Mouse (Mus musculus): ENCODE measurements around the gene Cfap45.

Cfap45 gene

GRCm38 (mm10) chr1:172515396-172515795 lies 5.2 kb upstream of the Cfap45 start:
- no peak for DNase-seq (ENCODE audit: low spot score in 2 of 2)

DNA sequence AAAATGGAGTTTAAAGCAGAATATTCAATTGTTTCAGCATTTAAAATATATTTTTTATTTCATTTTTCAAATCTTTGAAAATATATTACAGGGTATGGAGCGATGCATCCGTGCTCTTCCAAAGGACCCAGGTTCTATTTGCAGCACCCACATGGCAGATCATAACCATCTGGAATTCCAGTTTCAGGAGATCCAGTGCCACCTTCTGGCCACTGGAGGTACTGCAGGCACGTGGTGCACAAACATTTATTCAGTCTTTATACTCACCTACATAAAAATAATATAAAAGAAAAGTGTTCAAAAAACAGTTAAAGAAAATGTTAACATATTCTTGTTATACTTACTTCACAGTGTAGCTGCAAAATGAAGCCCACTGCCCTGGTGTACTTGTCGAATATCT lies 2.6 kb upstream of the Cfap45 start:
- DNase-seq (ENCODE audit: low spot score in 2 of 2) = no peak

DNA sequence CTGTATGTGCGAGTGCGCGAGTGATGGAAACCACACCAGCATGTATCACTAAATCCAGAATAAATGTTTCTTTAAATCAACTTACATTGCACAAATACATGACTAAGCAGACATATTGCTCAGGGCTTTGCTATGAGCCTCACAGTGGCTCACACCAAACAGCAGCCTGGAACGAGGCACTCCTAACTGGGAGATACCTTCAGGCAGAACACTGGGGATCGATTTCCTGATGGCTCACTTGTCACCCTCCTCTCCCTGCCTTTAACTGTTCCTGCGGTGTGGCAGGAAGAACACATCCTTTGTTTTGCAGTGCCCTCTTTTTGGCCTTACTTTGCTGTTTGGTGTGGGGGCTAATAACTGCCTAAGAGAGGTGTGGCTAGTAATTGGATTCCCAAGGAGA lies 957 bp upstream of the Cfap45 start:
- no peak for DNase-seq (ENCODE audit: low spot score in 2 of 2)

- no peak for DNase-seq (ENCODE audit: low spot score in 2 of 2)
These were observed 1.9 kb downstream of the Cfap45 start for GRCm38 (mm10) chr1:172522524-172522923.

DNA sequence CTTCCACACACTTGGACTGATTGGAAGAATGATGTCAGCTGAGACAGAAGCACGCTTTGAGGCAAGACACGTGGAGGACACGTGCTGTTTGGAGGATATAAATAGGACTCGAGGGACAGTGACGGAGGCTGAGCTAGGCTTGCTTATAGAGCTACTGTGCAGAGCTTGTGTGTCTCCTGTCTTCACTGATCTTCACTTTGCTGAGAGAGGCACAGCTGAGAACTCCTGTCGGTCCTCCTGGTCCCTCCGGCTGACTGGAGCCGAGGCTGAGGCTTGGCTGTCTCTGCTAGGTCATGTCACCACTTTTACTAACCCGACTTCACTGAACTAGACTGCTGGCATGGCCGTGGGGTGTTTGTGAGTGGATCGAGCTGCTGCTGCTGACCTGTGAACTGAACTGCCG lies 3.1 kb downstream of the Cfap45 start:
- DNase-seq (ENCODE audit: low spot score in 2 of 2) = no peak

DNA sequence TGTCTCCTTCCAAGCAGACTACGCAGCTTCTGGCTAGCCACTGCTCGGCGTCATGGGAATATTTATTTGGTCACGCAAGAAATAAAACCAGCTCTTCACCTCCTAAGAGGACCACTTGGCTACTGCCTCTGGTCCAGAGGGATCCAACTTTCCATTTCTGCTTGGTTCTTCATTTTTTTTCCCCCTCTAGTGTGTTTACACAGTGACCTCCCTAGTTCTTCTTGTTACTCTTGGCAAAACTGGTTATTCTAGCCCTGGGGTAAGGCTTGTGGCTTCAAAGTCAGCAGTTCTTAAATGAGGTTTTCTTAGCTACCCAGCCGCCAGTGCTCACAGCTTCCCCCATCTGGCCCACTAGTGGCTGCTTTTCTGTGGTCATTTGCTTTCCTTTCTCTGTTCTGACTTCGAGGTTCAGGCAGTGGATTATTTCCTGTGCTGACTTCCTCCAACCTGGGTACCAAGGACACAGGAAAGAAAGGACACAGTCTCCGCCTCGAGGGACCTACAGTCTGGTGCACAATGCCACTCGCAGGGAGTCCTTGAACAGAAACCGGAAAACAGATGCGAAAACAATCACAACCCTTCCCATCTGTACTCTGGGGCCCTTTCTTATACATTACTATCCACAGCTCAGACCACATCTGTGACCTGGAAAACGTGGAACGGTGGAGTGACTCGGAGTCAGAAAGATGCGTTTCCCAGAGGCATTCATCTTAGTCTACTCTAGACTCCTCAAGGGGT lies 4.6 kb downstream of the Cfap45 start:
- DNase-seq (ENCODE audit: low spot score in 2 of 2) = no peak

DNA sequence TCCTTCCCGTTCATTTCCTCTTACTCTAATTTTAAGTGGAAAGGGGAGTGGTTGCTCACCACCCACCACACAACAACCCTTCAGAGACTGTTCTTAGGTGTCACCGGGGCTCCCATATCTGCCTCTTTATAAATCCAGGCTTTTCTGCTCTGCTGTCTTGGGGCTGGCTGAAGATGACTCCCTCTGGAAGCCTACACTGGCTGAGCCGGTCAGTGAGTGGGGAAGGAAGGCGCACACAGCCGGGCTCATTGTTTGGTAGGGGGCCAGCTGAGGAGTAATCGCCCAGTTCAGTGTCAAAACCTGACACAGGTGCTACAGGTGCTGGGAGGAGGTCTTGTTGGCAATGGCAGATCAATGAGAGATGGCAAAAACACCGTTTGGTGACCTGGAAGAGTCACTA lies 5.4 kb downstream of the Cfap45 start:
- DNase-seq (ENCODE audit: low spot score in 2 of 2) = no peak

DNA sequence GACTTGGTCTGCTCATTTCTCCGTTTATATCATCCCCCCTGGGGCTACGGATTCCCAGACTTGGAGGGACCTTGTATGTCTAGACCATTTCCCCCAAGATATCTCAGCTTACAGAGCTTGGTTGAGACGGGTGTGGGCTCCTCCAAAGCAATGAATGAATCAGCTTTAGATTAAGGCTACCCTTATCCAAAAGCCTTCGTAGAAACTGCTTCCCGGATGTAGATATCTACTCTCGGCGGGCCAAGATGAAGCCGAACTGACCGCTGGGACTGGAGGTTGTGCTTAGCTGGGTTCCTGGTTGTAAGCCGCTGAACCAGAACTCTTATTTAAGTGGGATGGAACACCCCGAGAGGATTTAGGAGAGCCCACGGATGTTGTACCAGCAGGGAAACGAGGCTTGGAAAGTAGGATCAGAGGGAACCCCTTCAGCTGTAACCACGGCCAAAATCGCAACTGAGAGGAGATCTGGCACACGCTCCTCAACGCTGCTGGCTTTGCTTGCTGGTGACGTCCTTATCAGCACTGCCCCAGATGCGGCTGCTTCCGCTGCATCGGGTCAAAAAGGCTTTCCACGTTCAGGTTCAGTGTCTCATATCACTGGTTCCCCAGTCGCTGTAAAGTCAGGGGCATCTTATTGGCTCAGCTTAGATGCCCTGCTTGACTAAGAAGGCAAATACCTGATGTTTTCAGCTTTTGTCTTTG lies 5.9 kb downstream of the Cfap45 start:
- DNase-seq (ENCODE audit: low spot score in 2 of 2) = no peak

DNA sequence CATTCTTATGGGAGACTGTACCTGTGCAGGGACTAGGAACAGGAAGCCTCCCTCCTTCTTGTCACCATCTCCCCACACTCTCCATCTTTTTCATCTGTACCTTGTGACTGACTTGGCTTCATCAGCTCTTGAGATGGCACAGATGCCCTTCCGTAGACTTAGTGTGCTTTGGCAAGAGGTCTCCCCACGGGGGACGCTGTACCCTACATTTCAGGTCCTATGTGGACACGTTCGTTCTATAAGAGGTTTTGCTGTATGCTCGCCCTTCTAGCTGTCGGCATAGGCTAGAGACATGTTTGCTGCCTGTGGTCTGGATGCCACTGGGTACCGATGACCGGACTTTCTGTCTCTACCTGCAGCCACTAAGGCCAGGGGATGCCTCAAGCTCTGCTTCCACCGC lies 6.8 kb downstream of the Cfap45 start:
- DNase-seq (ENCODE audit: low spot score in 2 of 2) = no peak

- peak in 1 of 2 experiments; percentile 91 for DNase-seq (ENCODE audit: low spot score in 2 of 2)
These were observed 8.1 kb downstream of the Cfap45 start for GRCm38 (mm10) chr1:172528701-172529100.

DNA sequence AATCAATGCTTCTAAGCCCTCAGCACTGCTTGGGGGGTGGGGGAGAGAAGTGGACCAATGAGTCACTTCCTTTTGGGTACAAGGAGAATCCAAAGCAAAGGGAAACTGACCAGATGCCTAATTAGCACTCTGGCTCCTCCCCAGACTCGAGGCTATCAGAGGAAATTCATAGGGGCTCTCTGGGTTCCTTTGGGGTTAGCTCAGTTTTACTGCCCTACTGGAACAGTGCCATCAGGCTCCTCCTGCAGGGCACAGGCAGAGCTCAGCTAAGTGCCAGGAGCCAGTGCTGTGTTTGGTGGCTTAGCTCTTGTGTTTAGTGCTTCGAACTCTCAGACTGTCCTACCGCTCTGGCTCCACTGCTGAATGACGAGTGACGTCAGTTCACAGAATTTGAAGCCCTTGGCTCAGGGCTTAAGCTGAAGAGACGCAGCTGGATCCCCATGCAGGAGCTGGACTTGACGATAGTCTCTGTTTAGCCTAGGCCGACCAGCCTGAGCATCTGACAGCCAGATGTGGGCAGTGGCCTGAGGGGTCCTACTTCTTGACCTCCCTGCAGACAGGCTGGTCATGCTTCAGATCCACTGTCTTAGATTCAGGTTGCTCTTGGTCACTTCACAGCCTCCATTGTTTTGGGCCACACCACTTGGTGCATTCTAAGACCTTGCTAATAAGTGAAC lies 10.1 kb downstream of the Cfap45 start:
- no peak for DNase-seq (ENCODE audit: low spot score in 2 of 2)

DNA sequence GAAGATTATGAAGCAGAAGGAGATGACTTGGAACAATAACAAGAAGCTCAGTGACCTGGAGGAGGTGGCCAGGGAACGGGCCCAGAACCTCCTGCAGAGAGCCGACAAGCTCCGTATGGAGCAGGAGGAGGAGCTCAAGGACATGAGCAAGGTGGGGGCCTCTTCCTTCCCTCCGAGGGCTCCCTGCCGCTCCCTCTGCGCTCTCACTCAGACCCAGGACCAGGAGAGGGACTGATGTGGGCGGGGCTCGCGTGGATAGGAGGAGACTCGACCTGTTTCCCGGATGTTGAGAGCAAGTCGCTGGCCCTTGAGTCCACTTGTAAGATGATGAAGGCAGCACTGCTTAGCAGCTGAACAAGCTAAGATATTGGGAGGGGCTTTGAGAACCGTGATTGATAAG lies 11.9 kb downstream of the Cfap45 start:
- no peak for DNase-seq (ENCODE audit: low spot score in 2 of 2)

DNA sequence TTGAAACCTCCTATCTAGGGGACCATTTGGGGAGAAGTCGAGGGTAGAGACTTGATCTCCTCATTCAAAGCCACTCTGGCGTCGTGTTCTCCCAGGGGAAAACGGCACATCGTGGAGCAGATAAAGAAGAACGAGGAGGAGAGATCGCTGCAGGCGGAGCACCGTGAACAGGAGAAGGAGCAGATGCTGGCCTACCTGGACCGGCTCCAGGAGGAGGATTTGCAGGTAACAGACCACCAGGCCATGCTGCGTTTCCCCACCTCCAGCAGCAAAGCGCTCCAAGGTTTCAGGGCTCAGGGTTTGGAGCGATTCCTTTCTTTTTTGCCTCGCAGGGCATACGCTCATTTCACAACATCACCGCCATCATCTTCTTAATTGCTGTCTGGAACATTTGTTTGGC lies 14.5 kb downstream of the Cfap45 start:
- DNase-seq (ENCODE audit: low spot score in 2 of 2) = no peak

DNA sequence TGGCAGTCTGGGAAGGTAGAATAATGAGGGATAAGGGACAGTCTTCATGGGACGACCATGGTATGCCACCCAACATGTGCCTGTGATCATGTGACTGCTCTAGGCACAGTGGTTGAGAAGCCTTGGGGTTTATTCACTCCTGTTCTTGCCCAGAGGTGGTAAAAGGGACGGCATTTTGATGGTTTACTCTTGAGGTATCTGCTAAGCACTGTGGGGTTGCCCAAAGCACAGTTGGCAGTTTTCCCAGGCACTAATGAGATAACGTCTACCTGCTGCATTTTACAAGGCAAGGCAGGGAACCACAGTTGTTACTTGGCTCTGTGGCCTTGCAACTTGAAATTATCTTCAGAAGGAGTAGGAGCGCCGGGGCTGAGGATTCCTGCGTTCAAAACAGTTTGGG lies 19.2 kb downstream of the Cfap45 start:
- no peak for DNase-seq (ENCODE audit: low spot score in 2 of 2)

DNA sequence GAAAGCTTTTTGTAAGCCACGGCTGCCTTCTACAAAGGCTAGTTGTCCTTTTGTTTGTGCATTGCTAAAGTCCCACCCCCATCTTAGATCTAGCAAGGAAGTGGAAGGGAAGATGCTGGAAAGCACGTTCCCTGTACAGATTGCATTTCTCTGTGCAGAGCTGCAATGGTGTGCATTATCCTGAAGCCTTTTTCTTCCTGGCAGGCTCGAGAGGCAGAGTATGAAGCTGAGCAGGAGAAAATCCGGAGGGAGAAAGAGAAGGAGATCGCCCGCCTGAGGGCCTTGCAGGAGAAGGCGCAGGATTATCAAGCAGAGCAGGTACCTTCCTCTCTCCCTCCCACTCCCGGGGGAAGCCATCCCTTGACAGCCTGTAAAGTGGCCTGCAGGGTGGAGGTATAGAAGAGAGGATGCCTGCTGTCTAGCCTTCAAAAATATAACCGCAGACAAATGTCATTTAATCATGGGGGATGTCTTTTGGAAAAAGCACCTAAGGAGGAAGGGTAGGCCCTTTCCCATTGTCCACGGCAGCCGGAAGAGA lies 19.8 kb downstream of the Cfap45 start:
- no peak for DNase-seq (ENCODE audit: low spot score in 2 of 2)

DNA sequence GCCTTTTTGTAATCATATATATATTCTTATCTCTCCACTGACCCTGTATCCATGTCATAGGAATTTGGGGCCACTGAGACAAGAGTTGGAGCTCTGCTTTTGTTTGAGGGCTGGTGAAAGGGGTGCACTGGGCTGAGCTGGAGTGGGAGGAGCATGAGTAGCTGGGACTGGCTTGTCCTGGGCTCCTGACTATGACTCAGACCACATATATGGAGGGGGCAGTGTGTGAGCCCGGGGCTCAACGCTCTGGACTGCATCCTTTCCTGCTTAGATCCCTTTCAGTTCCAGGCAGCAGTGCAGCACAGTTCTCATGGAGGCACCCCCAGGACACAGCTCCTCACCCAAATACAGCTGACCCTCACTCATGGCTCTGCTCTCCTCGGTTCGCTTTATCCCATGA lies 25.5 kb downstream of the Cfap45 start:
- no peak for DNase-seq (ENCODE audit: low spot score in 2 of 2)

DNA sequence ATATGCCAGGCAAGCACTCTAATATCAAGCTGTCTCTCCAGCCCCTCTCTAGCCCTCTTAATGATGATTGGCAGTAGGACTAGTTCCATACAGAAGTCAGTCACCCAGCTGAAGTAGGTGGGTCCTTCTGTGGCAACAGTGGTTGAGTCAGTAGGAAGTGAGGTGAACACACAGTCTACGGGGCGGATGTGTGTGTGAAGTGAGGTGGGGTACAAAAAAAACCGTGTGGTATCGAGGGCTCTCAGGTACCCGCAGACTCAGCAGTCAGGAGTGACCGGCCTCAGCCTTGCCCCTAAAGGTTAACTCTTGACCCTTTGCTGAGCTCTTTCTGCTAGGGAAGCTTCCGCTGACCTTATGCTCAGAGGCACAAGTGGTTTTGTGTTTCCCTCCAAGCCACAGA lies 27.9 kb downstream of the Cfap45 start:
- no peak for DNase-seq (ENCODE audit: low spot score in 2 of 2)

GRCm38 (mm10) chr1:172549314-172549713 lies 28.7 kb downstream of the Cfap45 start:
- no peak for DNase-seq (ENCODE audit: low spot score in 2 of 2)

DNA sequence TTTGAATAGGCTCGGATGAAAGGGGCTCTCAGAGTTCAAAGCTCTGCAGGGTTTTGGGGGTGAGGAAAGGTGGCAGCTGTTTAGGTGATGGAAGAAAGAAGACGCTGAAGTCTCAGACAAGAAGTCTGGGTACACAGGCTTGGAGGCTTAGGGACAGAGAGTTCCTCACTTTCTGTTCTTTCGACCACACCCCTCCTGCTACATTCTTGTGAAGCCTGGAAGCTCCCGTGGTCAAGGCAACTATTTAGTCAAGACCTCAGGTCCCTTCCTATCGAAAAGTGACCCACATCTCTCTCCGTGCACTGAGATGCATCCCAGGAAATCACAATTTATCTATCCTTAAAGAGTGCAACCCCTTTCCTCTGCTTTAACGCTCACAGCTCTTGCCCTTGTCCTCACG lies 29.1 kb downstream of the Cfap45 start:
- no peak for DNase-seq (ENCODE audit: low spot score in 2 of 2)

GRCm38 (mm10) chr1:172550551-172550951 lies 29.9 kb downstream of the Cfap45 start:
- DNase-seq (ENCODE audit: low spot score in 2 of 2) = peak; percentile 27 to 61

- DNase-seq (ENCODE audit: low spot score in 2 of 2) = no peak
These were observed 30.4 kb downstream of the Cfap45 start for GRCm38 (mm10) chr1:172551009-172551408.

DNA sequence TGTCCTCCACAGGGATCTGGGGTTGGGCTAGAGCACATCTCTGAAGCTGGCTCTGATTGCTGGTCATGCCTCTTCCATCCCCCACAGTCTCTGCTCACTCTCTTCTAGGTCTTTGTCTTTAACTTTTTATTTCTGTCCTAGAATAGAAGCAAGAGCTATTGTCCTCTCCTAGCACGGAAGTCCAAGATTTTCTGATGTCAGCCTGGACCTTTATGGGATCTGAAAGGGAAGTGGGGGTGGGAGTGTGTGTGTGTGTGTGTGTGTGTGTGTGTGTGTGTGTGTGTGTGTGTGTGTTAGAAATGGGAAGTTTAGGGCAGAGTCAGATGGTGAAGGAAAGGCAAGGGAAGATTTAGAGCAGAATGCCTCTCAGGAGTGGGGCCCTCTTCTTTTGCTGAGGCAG lies 32.0 kb downstream of the Cfap45 start:
- DNase-seq (ENCODE audit: low spot score in 2 of 2) = no peak

- DNase-seq (ENCODE audit: low spot score in 2 of 2) = no peak
These were observed 35.0 kb downstream of the Cfap45 start, which contains the start of gene Vsig8 for GRCm38 (mm10) chr1:172555638-172556037. Gene Vsig8, plus strand, starts transcription at chr1:172555938.
